Comparison of ENCODE assay signal across 9 mouse cellular contexts in genomic region chr2:67567141-67567680, GRCm38 (mm10). TPM values are rescaled to one million over a fixed set of nuclear protein-coding genes. Genes with fewer than 3 reads are reported as not detected.
DNase-seq lines count a peak whose midpoint lies in the region; ATAC-seq and TF ChIP-seq lines count a peak whose summit lies in the region.
"Had no signal": no experiment of that assay in that cellular context is flagged by ENCODE, and none has a peak within 500 bp of the region (broad histone marks: within the 10 kb centered on the region; RNA-seq: fewer than 3 reads in every experiment).

No protein-coding gene starts in this region.

- H3K9me3 ChIP-seq in lung, postnatal 0 days (ENCODE audit: low read length): no peaks in the 10 kb centered on the region
- no peaks in the 10 kb centered on the region for H3K9me3 ChIP-seq in intestine, embryonic 16.5 days (ENCODE audit: control insufficient read depth, low read length)
- H3K9me3 ChIP-seq: liver, embryonic 13.5 days had no signal

- H3K27ac ChIP-seq in lung, postnatal 0 days (ENCODE audit: low read length): no peak overlapping the region
- no peak overlapping the region for H3K27ac ChIP-seq in intestine, embryonic 16.5 days (ENCODE audit: low read length)
- H3K27ac ChIP-seq: liver, embryonic 13.5 days had no signal

- H3K9ac ChIP-seq in lung, postnatal 0 days (replicated peaks; ENCODE audit: low read depth): no peak overlapping the region
- no peak overlapping the region for H3K9ac ChIP-seq in intestine, embryonic 16.5 days (ENCODE audit: low read depth, low read length)
- H3K9ac ChIP-seq: liver, embryonic 13.5 days had no signal

- H3K27me3 ChIP-seq in lung, postnatal 0 days (replicated peaks; ENCODE audit: insufficient read depth, low read length): peaks cover 16% of the 10 kb centered on the region
- H3K27me3 ChIP-seq in intestine, embryonic 16.5 days (replicated peaks; ENCODE audit: control insufficient read depth, insufficient read depth, low read length): peaks cover 8% of the 10 kb centered on the region

- 14% methylated on average over 8 of the region's 8 CpGs for WGBS in lung, postnatal 0 days
- 13% methylated on average over 8 of the region's 8 CpGs for WGBS in intestine, embryonic 16.5 days

- no peak for TF ChIP-seq CTCF in lung, postnatal 0 days (IDR thresholded peaks at IDR 0.05)

- H3K4me2 ChIP-seq in lung, postnatal 0 days (replicated peaks; ENCODE audit: low read depth, low read length): peak overlapping the region; percentile 2; the same call in 1 of the 2 replicates
- H3K4me2 ChIP-seq in intestine, embryonic 16.5 days (ENCODE audit: low read depth, low read length): peak overlapping the region; percentile 82

- ATAC-seq in lung, postnatal 0 days: no peak
- no peak for ATAC-seq in intestine, embryonic 16.5 days

- no peak for TF ChIP-seq EP300 in lung, postnatal 0 days (IDR thresholded peaks at IDR 0.05)

- DNase-seq in adrenal gland, postnatal 14 days: peak; percentile 8
- no peak for DNase-seq in adrenal gland, adult 8-10 months
- no peak for DNase-seq in lung, postnatal 0 days (ENCODE audit: low spot score)
- DNase-seq in lung, postnatal 14 days: no peak
- DNase-seq in retina, postnatal 1 day: peak; percentile 36
- DNase-seq in adrenal gland, postnatal 36 days: no peak
- DNase-seq in testis, postnatal 10 days (ENCODE audit: low spot score): no peak
- DNase-seq: liver, embryonic 13.5 days had no signal

- no peaks in the 10 kb centered on the region; the same call in 1 of the 2 replicates for H3K4me1 ChIP-seq in lung, postnatal 0 days (ENCODE audit: insufficient read depth, low read depth, low read length)
- peaks cover 4% of the 10 kb centered on the region for H3K4me1 ChIP-seq in intestine, embryonic 16.5 days (ENCODE audit: control insufficient read depth, insufficient read depth, low read length)

- no peak overlapping the region for H3K4me3 ChIP-seq in lung, postnatal 0 days (ENCODE audit: low read depth, low read length)
- H3K4me3 ChIP-seq in intestine, embryonic 16.5 days (ENCODE audit: low read length): peak overlapping the region; percentile 68

- H3K36me3 ChIP-seq in lung, postnatal 0 days (ENCODE audit: insufficient read depth, low read length): no peaks in the 10 kb centered on the region
- no peaks in the 10 kb centered on the region for H3K36me3 ChIP-seq in intestine, embryonic 16.5 days (ENCODE audit: control insufficient read depth, insufficient read depth, low read length)
- H3K36me3 ChIP-seq: liver, embryonic 13.5 days had no signal

RNA-seq across cellular contexts. Expression of gene B3galt1, which starts 1.5 kb away (rescaled TPM):
- total RNA-seq in adrenal gland, postnatal 14 days (2021): 6.6 and 9.3 TPM in 2 replicates
- total RNA-seq in adrenal gland, adult 8-10 months (2022): 1 to 10 TPM; 4.7 to 7.6 (median 5.6) TPM
- 0.30 and 0.81 TPM in 2 replicates for polyA plus RNA-seq in lung, postnatal 0 days (2015; fragmentation: Nextera tagmentation; extraction: Ambion mirVana)
- polyA plus RNA-seq in intestine, embryonic 16.5 days (2015; fragmentation: Nextera tagmentation; extraction: Ambion mirVana): 1.4 and 2.1 TPM in 2 replicates
- total RNA-seq in adrenal gland, postnatal 36 days (2021): 1 to 10 TPM; 2.3 to 3.1 TPM

Comparison
In these comparisons a context has a peak if more than half of its experiments do, and no peak if none do; other contexts are left out.
1. DNase-seq: peak in adrenal gland, postnatal 14 days (single experiment) and retina, postnatal 1 day (single experiment); none in adrenal gland, adult 8-10 months (single experiment), lung, postnatal 0 days (single experiment), lung, postnatal 14 days (single experiment), adrenal gland, postnatal 36 days (0 of 2) and testis, postnatal 10 days (single experiment).